Mouse (Mus musculus): Measurements from ENCODE around the gene Acod1. TPM values are rescaled to one million over a fixed set of nuclear protein-coding genes. Genes with fewer than 3 reads are reported as not detected.
A peak's percentile ranks its signal among the peaks of the same experiment; 100 is the strongest.

Acod1 gene
- polyA plus RNA-seq (2014; fragmentation: Nextera tagmentation; extraction: Ambion mirVana), result not detected in 2 replicates

GRCm38 (mm10) chr14:103046677-103047076 lies at the start of gene Acod1:
Gene Acod1, plus strand, starts transcription at chr14:103046977.
- Histone ChIP-seq H3K27me3 (ENCODE audit: control insufficient read depth, insufficient read depth, low read length) (no peaks in the 10 kb centered on the region), H3K4me3 (ENCODE audit: low read depth, low read length) (no peak within 1 kb of the TSS), H3K4me2 (replicated peaks; ENCODE audit: low read depth, low read length) (no peak within 1 kb of the TSS), H3K9me3 (ENCODE audit: control insufficient read depth, low read length) (no peaks in the 10 kb centered on the region), H3K4me1 (replicated peaks; ENCODE audit: control insufficient read depth, insufficient read depth, low read length) (no peaks in the 10 kb centered on the region), H3K36me3 (ENCODE audit: control insufficient read depth, insufficient read depth, low read length) (no peaks in the 10 kb centered on the region), H3K9ac (ENCODE audit: low read depth, low read length) (no peak within 1 kb of the TSS), H3K27ac (ENCODE audit: low read depth, low read length) (no peak within 1 kb of the TSS)
- DNase-seq (ENCODE audit: low spot score), result no peak
- ATAC-seq (ENCODE audit: low FRiP score), result no peak
- 84% methylated on average over 2 of the region's 2 CpGs for WGBS

GRCm38 (mm10) chr14:103007737-103008136 lies 39.0 kb upstream of the Acod1 start:
- H3K9me3 ChIP-seq (ENCODE audit: control insufficient read depth, low read length), result no peaks in the 10 kb centered on the region
- WGBS, result 90% methylated on average over 4 of the region's 4 CpGs
- H3K27ac ChIP-seq (ENCODE audit: low read depth, low read length), result no peak overlapping the region
- no peak overlapping the region for H3K4me2 ChIP-seq (replicated peaks; ENCODE audit: low read depth, low read length)
- no peak overlapping the region for H3K4me3 ChIP-seq (ENCODE audit: low read depth, low read length)
- no peaks in the 10 kb centered on the region for H3K36me3 ChIP-seq (ENCODE audit: control insufficient read depth, insufficient read depth, low read length)
- H3K9ac ChIP-seq (ENCODE audit: low read depth, low read length), result no peak overlapping the region
- H3K4me1 ChIP-seq (replicated peaks; ENCODE audit: control insufficient read depth, insufficient read depth, low read length), result no peaks in the 10 kb centered on the region
- H3K27me3 ChIP-seq (ENCODE audit: control insufficient read depth, insufficient read depth, low read length), result no peaks in the 10 kb centered on the region
- ATAC-seq (ENCODE audit: low FRiP score) (no peak), DNase-seq (ENCODE audit: low spot score) (no peak)

DNA sequence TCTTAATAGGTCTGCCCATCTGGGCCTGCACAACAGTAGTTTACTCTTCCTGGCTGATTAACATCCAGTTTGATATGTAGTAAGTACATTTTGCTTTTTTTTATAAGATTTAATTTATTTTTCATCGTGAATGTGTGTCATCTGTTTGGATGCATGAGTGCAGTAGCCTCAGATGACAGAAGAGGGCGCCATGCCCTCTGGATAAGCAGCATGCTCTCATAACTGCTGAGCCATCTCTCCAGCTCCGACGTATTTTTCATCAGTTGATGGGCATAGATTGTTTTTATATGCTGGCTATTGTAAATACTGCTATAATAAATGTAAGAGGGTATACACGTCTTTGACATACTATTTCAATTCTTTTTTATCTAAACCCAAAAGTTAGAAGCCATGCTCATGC lies 35.0 kb upstream of the Acod1 start:
- DNase-seq (ENCODE audit: low spot score) (peak; percentile 63), ATAC-seq (ENCODE audit: low FRiP score) (no peak)
- Histone ChIP-seq H3K4me2 (replicated peaks; ENCODE audit: low read depth, low read length) (no peak overlapping the region), H3K27me3 (ENCODE audit: control insufficient read depth, insufficient read depth, low read length) (no peaks in the 10 kb centered on the region), H3K4me3 (ENCODE audit: low read depth, low read length) (no peak overlapping the region), H3K4me1 (replicated peaks; ENCODE audit: control insufficient read depth, insufficient read depth, low read length) (no peaks in the 10 kb centered on the region), H3K9me3 (ENCODE audit: control insufficient read depth, low read length) (no peaks in the 10 kb centered on the region), H3K9ac (ENCODE audit: low read depth, low read length) (no peak overlapping the region), H3K27ac (ENCODE audit: low read depth, low read length) (no peak overlapping the region), H3K36me3 (ENCODE audit: control insufficient read depth, insufficient read depth, low read length) (no peaks in the 10 kb centered on the region)
- 41% methylated on average over 5 of the region's 5 CpGs for WGBS

DNA sequence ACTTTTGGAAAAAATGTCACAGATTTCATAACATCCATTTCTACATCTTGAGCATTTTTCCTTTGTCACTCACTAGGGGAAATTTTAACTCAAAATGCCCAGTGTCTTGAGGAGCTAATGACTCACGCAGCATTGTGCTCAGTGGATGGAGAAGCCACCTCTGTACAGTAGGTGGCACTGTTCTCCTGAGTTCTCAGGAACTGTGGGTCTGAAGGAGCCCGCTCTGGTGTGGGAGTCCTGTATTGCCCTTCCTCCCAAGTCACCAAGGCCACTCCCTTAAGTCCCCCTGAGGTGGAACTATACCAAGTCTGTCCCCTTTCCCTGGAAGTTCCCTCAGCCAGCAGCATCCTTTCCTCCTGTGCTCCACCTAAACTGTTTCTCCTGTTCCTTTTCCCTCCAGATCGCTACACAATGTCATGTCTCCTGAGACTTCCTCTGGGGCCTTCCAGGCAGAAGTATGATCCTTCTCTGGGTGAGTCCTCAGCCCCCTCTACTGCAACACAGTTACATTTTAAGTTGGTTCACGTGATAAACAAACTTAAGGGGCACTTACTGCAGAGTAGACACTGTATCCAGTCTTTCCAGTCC lies 34.1 kb upstream of the Acod1 start:
- WGBS, result 29% methylated on average over 4 of the region's 4 CpGs
- Histone ChIP-seq H3K9me3 (ENCODE audit: control insufficient read depth, low read length) (no peaks in the 10 kb centered on the region), H3K36me3 (ENCODE audit: control insufficient read depth, insufficient read depth, low read length) (no peaks in the 10 kb centered on the region)

GRCm38 (mm10) chr14:103017009-103017408 lies 29.8 kb upstream of the Acod1 start:
- H3K27me3 ChIP-seq (ENCODE audit: control insufficient read depth, insufficient read depth, low read length), result no peaks in the 10 kb centered on the region
- H3K4me3 ChIP-seq (ENCODE audit: low read depth, low read length), result no peak overlapping the region
- H3K36me3 ChIP-seq (ENCODE audit: control insufficient read depth, insufficient read depth, low read length), result no peaks in the 10 kb centered on the region
- H3K9ac ChIP-seq (ENCODE audit: low read depth, low read length), result no peak overlapping the region
- WGBS, result 75% methylated on average over 5 of the region's 5 CpGs
- no peak overlapping the region for H3K4me2 ChIP-seq (replicated peaks; ENCODE audit: low read depth, low read length)
- DNase-seq (ENCODE audit: low spot score) (no peak), ATAC-seq (ENCODE audit: low FRiP score) (no peak)
- no peaks in the 10 kb centered on the region for H3K4me1 ChIP-seq (replicated peaks; ENCODE audit: control insufficient read depth, insufficient read depth, low read length)
- H3K9me3 ChIP-seq (ENCODE audit: control insufficient read depth, low read length), result no peaks in the 10 kb centered on the region
- no peak overlapping the region for H3K27ac ChIP-seq (ENCODE audit: low read depth, low read length)

More for the DNA sequence above, 34.1 kb upstream of the Acod1 start:
- Histone ChIP-seq H3K4me3 (ENCODE audit: low read depth, low read length) (no peak overlapping the region), H3K9ac (ENCODE audit: low read depth, low read length) (no peak overlapping the region), H3K27ac (ENCODE audit: low read depth, low read length) (no peak overlapping the region), H3K27me3 (ENCODE audit: control insufficient read depth, insufficient read depth, low read length) (no peaks in the 10 kb centered on the region), H3K4me1 (replicated peaks; ENCODE audit: control insufficient read depth, insufficient read depth, low read length) (no peaks in the 10 kb centered on the region), H3K4me2 (replicated peaks; ENCODE audit: low read depth, low read length) (no peak overlapping the region)
- ATAC-seq (ENCODE audit: low FRiP score) (peak; percentile 92), DNase-seq (ENCODE audit: low spot score) (peak; percentile 80)

GRCm38 (mm10) chr14:103020046-103020445 lies 26.7 kb upstream of the Acod1 start:
- H3K4me1 ChIP-seq (replicated peaks; ENCODE audit: control insufficient read depth, insufficient read depth, low read length), result no peaks in the 10 kb centered on the region
- DNase-seq (ENCODE audit: low spot score), result no peak
- H3K4me3 ChIP-seq (ENCODE audit: low read depth, low read length), result no peak overlapping the region
- no peaks in the 10 kb centered on the region for H3K36me3 ChIP-seq (ENCODE audit: control insufficient read depth, insufficient read depth, low read length)
- no peak for ATAC-seq (ENCODE audit: low FRiP score)
- 75% methylated on average over 2 of the region's 2 CpGs for WGBS
- no peaks in the 10 kb centered on the region for H3K9me3 ChIP-seq (ENCODE audit: control insufficient read depth, low read length)
- no peak overlapping the region for H3K4me2 ChIP-seq (replicated peaks; ENCODE audit: low read depth, low read length)
- H3K27ac ChIP-seq (ENCODE audit: low read depth, low read length), result no peak overlapping the region
- no peaks in the 10 kb centered on the region for H3K27me3 ChIP-seq (ENCODE audit: control insufficient read depth, insufficient read depth, low read length)
- H3K9ac ChIP-seq (ENCODE audit: low read depth, low read length), result no peak overlapping the region

GRCm38 (mm10) chr14:103029203-103029602 lies 17.6 kb upstream of the Acod1 start:
- H3K4me1 ChIP-seq (replicated peaks; ENCODE audit: control insufficient read depth, insufficient read depth, low read length), result no peaks in the 10 kb centered on the region

DNA sequence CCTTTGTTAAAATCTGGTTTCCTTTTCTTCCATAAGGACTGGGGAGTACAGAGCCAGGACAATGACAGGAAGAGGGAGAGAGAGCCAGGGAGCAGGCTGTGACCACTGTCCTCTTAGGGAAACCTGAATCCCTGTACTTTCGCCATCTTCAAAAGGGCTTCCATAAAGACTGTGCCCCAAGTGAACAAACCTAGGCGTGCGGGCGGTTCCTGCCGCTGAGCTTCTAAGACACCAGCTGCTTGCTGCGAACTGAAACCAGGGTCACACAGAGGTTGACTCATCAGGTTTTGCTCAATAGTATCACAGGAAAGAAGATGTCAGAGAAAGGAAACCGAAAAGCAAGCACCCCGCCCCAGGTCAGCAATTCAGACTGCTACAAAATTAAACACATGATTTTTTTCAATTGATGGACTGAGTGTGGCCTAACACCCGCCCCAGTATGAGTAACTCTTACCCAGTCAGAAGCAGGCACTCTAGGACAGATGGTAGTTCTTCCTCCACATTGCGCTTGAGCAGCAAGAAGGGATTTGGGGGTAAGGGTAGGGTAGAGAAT lies 13.4 kb upstream of the Acod1 start:
- DNase-seq (ENCODE audit: low spot score), result no peak
- H3K9me3 ChIP-seq (ENCODE audit: control insufficient read depth, low read length), result no peaks in the 10 kb centered on the region
- H3K4me2 ChIP-seq (replicated peaks; ENCODE audit: low read depth, low read length), result no peak overlapping the region
- no peak for ATAC-seq (ENCODE audit: low FRiP score)
- H3K36me3 ChIP-seq (ENCODE audit: control insufficient read depth, insufficient read depth, low read length), result no peaks in the 10 kb centered on the region
- H3K9ac ChIP-seq (ENCODE audit: low read depth, low read length), result no peak overlapping the region
- H3K4me1 ChIP-seq (replicated peaks; ENCODE audit: control insufficient read depth, insufficient read depth, low read length), result no peaks in the 10 kb centered on the region
- no peak overlapping the region for H3K27ac ChIP-seq (ENCODE audit: low read depth, low read length)
- no peak overlapping the region for H3K4me3 ChIP-seq (ENCODE audit: low read depth, low read length)
- H3K27me3 ChIP-seq (ENCODE audit: control insufficient read depth, insufficient read depth, low read length), result no peaks in the 10 kb centered on the region
- 77% methylated on average over 10 of the region's 10 CpGs for WGBS

More at GRCm38 (mm10) chr14:103029203-103029602, 17.6 kb upstream of the Acod1 start:
- no peak overlapping the region for H3K27ac ChIP-seq (ENCODE audit: low read depth, low read length)
- no peaks in the 10 kb centered on the region for H3K36me3 ChIP-seq (ENCODE audit: control insufficient read depth, insufficient read depth, low read length)
- no peaks in the 10 kb centered on the region for H3K9me3 ChIP-seq (ENCODE audit: control insufficient read depth, low read length)
- no peak for ATAC-seq (ENCODE audit: low FRiP score)
- no peaks in the 10 kb centered on the region for H3K27me3 ChIP-seq (ENCODE audit: control insufficient read depth, insufficient read depth, low read length)
- H3K4me2 ChIP-seq (replicated peaks; ENCODE audit: low read depth, low read length), result no peak overlapping the region
- H3K4me3 ChIP-seq (ENCODE audit: low read depth, low read length), result no peak overlapping the region
- DNase-seq (ENCODE audit: low spot score), result no peak
- 84% methylated on average over 2 of the region's 2 CpGs for whole genome bisulfite sequencing
- H3K9ac ChIP-seq (ENCODE audit: low read depth, low read length), result no peak overlapping the region

- Histone ChIP-seq H3K4me3 (ENCODE audit: low read depth, low read length) (no peak overlapping the region), H3K9me3 (ENCODE audit: control insufficient read depth, low read length) (no peaks in the 10 kb centered on the region), H3K9ac (ENCODE audit: low read depth, low read length) (no peak overlapping the region), H3K36me3 (ENCODE audit: control insufficient read depth, insufficient read depth, low read length) (no peaks in the 10 kb centered on the region), H3K27ac (ENCODE audit: low read depth, low read length) (no peak overlapping the region), H3K4me2 (replicated peaks; ENCODE audit: low read depth, low read length) (no peak overlapping the region), H3K4me1 (replicated peaks; ENCODE audit: control insufficient read depth, insufficient read depth, low read length) (no peaks in the 10 kb centered on the region), H3K27me3 (ENCODE audit: control insufficient read depth, insufficient read depth, low read length) (no peaks in the 10 kb centered on the region)
- 90% methylated on average over 9 of the region's 9 CpGs for WGBS
- no peak for DNase-seq (ENCODE audit: low spot score)
- no peak for ATAC-seq (ENCODE audit: low FRiP score)
Measured at GRCm38 (mm10) chr14:103034076-103034475, 12.7 kb upstream of the Acod1 start.

All from hindbrain, embryonic 11.5 days (tissue).